Mouse (Mus musculus) spleen, adult 2 months (tissue): ENCODE results near the gene Rab21.

ENCODE experiments used
- CTCF ChIP-seq: fragments of 200-500 bp; IDR thresholded peaks from 2 replicates; pipeline ENCODE4 v1.5.1; 2011; ENCODE audit warnings: mild to moderate bottlenecking, inconsistent platforms; ENCODE audit not compliant: insufficient read depth, insufficient read length, insufficient replicate concordance; ENCODE audit errors: extremely low read depth
- POLR2A ChIP-seq: fragments of 200-500 bp; IDR thresholded peaks from 2 replicates; pipeline ENCODE4 v1.6.1; 2011; ENCODE audit warnings: low read depth, low read length, inconsistent platforms

- TF ChIP-seq CTCF: no peak
- TF ChIP-seq POLR2A: no peak
Observed at GRCm38 (mm10) chr10:115241082-115241595, 74.3 kb downstream of the Rab21 start.
